Mouse (Mus musculus): ENCODE results near the gene Megf8.

DNA sequence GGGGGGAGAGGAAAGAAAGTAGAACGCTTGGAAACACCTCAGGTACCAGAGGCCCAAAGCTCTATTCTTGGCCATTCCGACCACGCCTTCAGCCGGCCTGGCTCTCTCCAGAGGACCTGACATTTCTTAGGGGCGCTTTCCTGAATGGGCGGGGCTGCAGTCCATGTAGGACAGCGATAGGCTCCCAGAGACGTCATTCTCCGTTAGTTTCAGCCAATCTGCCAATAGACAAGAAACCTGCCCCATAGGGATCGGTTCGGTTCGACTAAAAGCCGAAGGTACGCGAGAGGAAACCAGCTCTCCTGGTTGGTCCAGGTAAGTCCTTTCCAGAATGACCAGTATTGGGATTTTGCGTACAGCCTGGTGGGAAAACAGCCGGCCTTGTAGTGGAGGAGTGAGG is 59.6 kb downstream of the Megf8 start:
- TF ChIP-seq CTCF (IDR thresholded peaks at IDR 0.05; ENCODE audit: extremely low read depth, insufficient read length, insufficient replicate concordance, low read depth, low read length) (no peak), POLR2A (IDR thresholded peaks at IDR 0.05; ENCODE audit: low read depth, low read length) (no peak)

All from small intestine, adult 2 months (tissue).